Mouse (Mus musculus) heart, embryonic 14.5 days (tissue): Measurements from ENCODE around the gene Repin1. TPM values are rescaled to one million over a fixed set of nuclear protein-coding genes. Genes with fewer than 3 reads are reported as not detected.

Source experiments
- ATAC-seq: fragments of 200-750 bp; cut with Nextera tagmentation; 2 replicates; pipeline ENCODE4 v1.8.0; 2017; ENCODE audit warnings: low read depth, moderate TSS enrichment; ENCODE audit not compliant: insufficient number of reproducible peaks, insufficient read depth, low FRiP score
- H3K27ac ChIP-seq, 2 experiments: fragments of 200-500 bp in 1 of 2; fragments of 300-500 bp in 1 of 2; sonication (generic) in 1 of 2; replicated peaks in 1 of 2; 2 replicates each; pipeline ENCODE4 v1.5.1; 2012 to 2014; ENCODE audit warnings: low read depth in 2 of 2, low read length in 2 of 2, control low read depth in 1 of 2, mild to moderate bottlenecking in 1 of 2, mixed read lengths in 1 of 2; ENCODE audit not compliant: control insufficient read depth in 1 of 2, insufficient read depth in 1 of 2
- H3K27me3 ChIP-seq: fragments of 300-500 bp; sonication (generic); 2 replicates; pipeline ENCODE4 v1.6.1; 2014; ENCODE audit warnings: mild to moderate bottlenecking, low read length, control low read depth; ENCODE audit not compliant: control insufficient read depth, insufficient read depth
- H3K36me3 ChIP-seq: fragments of 300-500 bp; sonication (generic); 2 replicates; pipeline ENCODE4 v1.6.1; 2014; ENCODE audit warnings: mild to moderate bottlenecking, control low read depth, low read length, mixed read lengths; ENCODE audit not compliant: control insufficient read depth, insufficient read depth
- H3K4me1 ChIP-seq, 2 experiments: fragments of 200-500 bp in 1 of 2; fragments of 300-500 bp in 1 of 2; sonication (generic) in 1 of 2; 2 replicates each; pipeline ENCODE4 v1.6.1; 2012 to 2014; ENCODE audit warnings: low read length in 2 of 2, control low read depth in 1 of 2, mixed read lengths in 1 of 2; ENCODE audit not compliant: control insufficient read depth in 2 of 2, insufficient read depth in 2 of 2
- H3K4me2 ChIP-seq: fragments of 300-500 bp; sonication (generic); 2 replicates; pipeline ENCODE4 v1.6.1; 2014; ENCODE audit warnings: mild to moderate bottlenecking, low read length
- H3K4me3 ChIP-seq, 2 experiments: fragments of 200-500 bp in 1 of 2; fragments of 300-500 bp in 1 of 2; sonication (generic) in 1 of 2; 2 replicates each; pipeline ENCODE4 v1.5.1; 2012 to 2014; ENCODE audit warnings: low read length in 2 of 2, mild to moderate bottlenecking in 2 of 2, control low read depth in 1 of 2, low read depth in 1 of 2, moderate library complexity in 1 of 2; ENCODE audit not compliant: control insufficient read depth in 1 of 2, insufficient read depth in 1 of 2
- H3K9ac ChIP-seq: fragments of 300-500 bp; sonication (generic); 2 replicates; pipeline ENCODE4 v1.6.1; 2014; ENCODE audit warnings: mild to moderate bottlenecking, low read length
- H3K9me3 ChIP-seq: fragments of 300-500 bp; sonication (generic); 2 replicates; pipeline ENCODE4 v1.6.1; 2016; ENCODE audit warnings: low read length, control low read depth; ENCODE audit not compliant: control insufficient read depth
- WGBS: fragments of 180-500 bp; shearing (Covaris S2); extraction: QIAGEN DNeasy Blood & Tissue Kit; methylation state at CpG from one replicate; pipeline ENCODE4 v1.1.7; 2014; 5-methylcytosine and 5-hydroxymethylcytosine counted together
- polyA plus RNA-seq: library from polyadenylated mRNA; unstranded; fragments of >200 nt; fragmentation: Nextera tagmentation; extraction: Ambion mirVana; gene quantifications from 2 replicates; pipeline ENCODE4 v1.2.1, GENCODE M21; 2014

The Repin1 gene
- polyA plus RNA-seq, 1 experiment from 2014 or later: 25.4 TPM

GRCm38 (mm10) chr6:48646995-48647394 is 53.3 kb downstream of the Repin1 start, which contains the start of gene Gimap8:
Gene Gimap8 (plus strand): TSS chr6:48647234.
- peak within 1 kb of the TSS; percentile 34; the same call in 1 of the 2 replicates for H3K4me2 ChIP-seq
- H3K9ac ChIP-seq: no peak within 1 kb of the TSS
- H3K27me3 ChIP-seq: no peaks in the 10 kb centered on the region
- no peak for ATAC-seq
- H3K4me3 ChIP-seq: no peak within 1 kb of the TSS
- H3K36me3 ChIP-seq: no peaks in the 10 kb centered on the region
- no peak within 1 kb of the TSS for H3K27ac ChIP-seq
- WGBS: 46% methylated on average over 3 of the region's 3 CpGs
- no peaks in the 10 kb centered on the region for H3K9me3 ChIP-seq
- 0 out of 4 replicates have a peak, but pooled peaks cover 0 to 2% of the 10 kb centered on the region in 2 experiments for H3K4me1 ChIP-seq

GRCm38 (mm10) chr6:48647611-48648010 is 53.9 kb downstream of the Repin1 start:
- 74% methylated on average over 2 of the region's 2 CpGs for WGBS
- H3K9ac ChIP-seq: no peak overlapping the region
- no peak overlapping the region for H3K27ac ChIP-seq
- no peaks in the 10 kb centered on the region for H3K9me3 ChIP-seq
- ATAC-seq: no peak
- 0 out of 4 replicates have a peak, but pooled peaks cover 0 to 2% of the 10 kb centered on the region in 2 experiments for H3K4me1 ChIP-seq
- no peaks in the 10 kb centered on the region for H3K27me3 ChIP-seq
- no peaks in the 10 kb centered on the region for H3K36me3 ChIP-seq
- H3K4me3 ChIP-seq: no peak overlapping the region
- H3K4me2 ChIP-seq: peak overlapping the region; percentile 34; the same call in 1 of the 2 replicates

Other genes with a start within 250 kb of the Repin1 start
- gene Krba1, start 198.3 kb upstream of the Repin1 start, polyA plus RNA-seq: 14.4 and 16.5 TPM in 2 replicates
- gene Zfp467, start 148.1 kb upstream of the Repin1 start, polyA plus RNA-seq: 24.8 and 26.2 TPM in 2 replicates
- 0.57 and 0.58 TPM in 2 replicates for gene Sspo, start 145.7 kb upstream of the Repin1 start, polyA plus RNA-seq
- 21.8 and 22.8 TPM in 2 replicates for gene Atp6v0e2, start 56.3 kb upstream of the Repin1 start, polyA plus RNA-seq
- gene Lrrc61, start 39.1 kb upstream of the Repin1 start, polyA plus RNA-seq: 3.5 and 4.9 TPM in 2 replicates
- gene Rarres2, start 21.1 kb upstream of the Repin1 start, polyA plus RNA-seq: 39.4 and 45.3 TPM in 2 replicates
- 1.3 TPM in 1 of 2 replicates, not detected in the other for gene Gm45021, start 4.3 kb upstream of the Repin1 start, polyA plus RNA-seq
- 0.84 TPM in 1 of 2 replicates, not detected in the other for gene Gm44965, start 58 bp downstream of the Repin1 start, polyA plus RNA-seq
- 5.4 and 6.3 TPM in 2 replicates for gene Zfp775, start 8.2 kb downstream of the Repin1 start, polyA plus RNA-seq
- gene AI854703, start 32.9 kb downstream of the Repin1 start, polyA plus RNA-seq: 0.82 and 1.1 TPM in 2 replicates
- 0.85 and 1.2 TPM in 2 replicates for gene Gimap8, start 53.4 kb downstream of the Repin1 start, polyA plus RNA-seq
- 5.8 and 6.3 TPM in 2 replicates for gene Gimap9, start 82.2 kb downstream of the Repin1 start, polyA plus RNA-seq
- 20.7 and 25.2 TPM in 2 replicates for gene Gimap4, start 90.7 kb downstream of the Repin1 start, polyA plus RNA-seq
- gene Gimap6, start 114.3 kb downstream of the Repin1 start, polyA plus RNA-seq: 37.6 and 40.2 TPM in 2 replicates
- 3.3 and 5.1 TPM in 2 replicates for gene Gm28053, start 124.7 kb downstream of the Repin1 start, polyA plus RNA-seq
- gene Gimap7, start 124.7 kb downstream of the Repin1 start, polyA plus RNA-seq: not detected in 2 replicates
- gene Gimap1, start 145.2 kb downstream of the Repin1 start, polyA plus RNA-seq: 26.1 and 27.5 TPM in 2 replicates
- gene Gimap5, start 152.3 kb downstream of the Repin1 start, polyA plus RNA-seq: 6.8 and 8.7 TPM in 2 replicates
- gene Gimap3, start 177.0 kb downstream of the Repin1 start, polyA plus RNA-seq: not detected in 2 replicates
- 101 and 119 TPM in 2 replicates for gene Tmem176a, start 247.0 kb downstream of the Repin1 start, polyA plus RNA-seq
- 274 and 295 TPM in 2 replicates for gene Tmem176b, start 247.6 kb downstream of the Repin1 start, polyA plus RNA-seq